Mouse (Mus musculus) heart, adult 2 months (tissue): ENCODE data around the gene Elf1.
A peak's percentile ranks its signal among the peaks of the same experiment; 100 is the strongest.

ENCODE experiments used
- CTCF ChIP-seq: fragments of 200-600 bp; IDR thresholded peaks from 2 replicates; pipeline ENCODE4 v1.8.1; 2022; ENCODE audit warnings: antibody characterized with exemption, mild to moderate bottlenecking, moderate library complexity
- EP300 ChIP-seq: fragments of 200-500 bp; IDR thresholded peaks from 2 replicates; pipeline ENCODE4 v1.6.1; 2011; ENCODE audit warnings: low read depth, low read length, control low read depth; ENCODE audit not compliant: insufficient read depth
- POLR2A ChIP-seq: fragments of 200-500 bp; IDR thresholded peaks from 2 replicates; pipeline ENCODE4 v1.6.1; 2011; ENCODE audit warnings: mild to moderate bottlenecking, low read depth, low read length, control low read depth; ENCODE audit not compliant: insufficient read depth

GRCm38 (mm10) chr14:79513951-79514350, 33.0 kb downstream of the Elf1 start:
- TF ChIP-seq CTCF (peak; percentile 40), EP300 (no peak), POLR2A (no peak)
